Mouse (Mus musculus): ENCODE results near the gene Ctnnb1.
A peak's percentile ranks its signal among the peaks of the same experiment; 100 is the strongest.
"Not testable (repeated sequence)": the region's sequence is repeated elsewhere in the genome, so short reads cannot be mapped to it uniquely, and the experiment has no call there.

Ctnnb1 gene

GRCm38 (mm10) chr9:120929081-120929480 lies at the start of gene Ctnnb1:
Gene Ctnnb1, plus strand, starts transcription at chr9:120929216.
- DNase-seq (ENCODE audit: low read depth): no peak

- DNase-seq (ENCODE audit: low read depth): no peak
These were observed 48.7 kb upstream of the Ctnnb1 start for GRCm38 (mm10) chr9:120880286-120880685.

GRCm38 (mm10) chr9:120881121-120881520 lies 47.9 kb upstream of the Ctnnb1 start:
- DNase-seq (ENCODE audit: low read depth): no peak

- no peak for DNase-seq (ENCODE audit: low read depth)
These were observed 47.2 kb upstream of the Ctnnb1 start for GRCm38 (mm10) chr9:120881839-120882238.

- no peak for DNase-seq (ENCODE audit: low read depth)
These were observed 44.3 kb upstream of the Ctnnb1 start for GRCm38 (mm10) chr9:120884726-120885125.

- no peak for DNase-seq (ENCODE audit: low read depth)
These were observed 41.4 kb upstream of the Ctnnb1 start for GRCm38 (mm10) chr9:120887631-120888030.

GRCm38 (mm10) chr9:120893435-120893834 lies 35.6 kb upstream of the Ctnnb1 start:
- no peak for DNase-seq (ENCODE audit: low read depth)

- DNase-seq (ENCODE audit: low read depth): no peak
These were observed 35.0 kb upstream of the Ctnnb1 start for GRCm38 (mm10) chr9:120893971-120894370.

GRCm38 (mm10) chr9:120894376-120894775 lies 34.6 kb upstream of the Ctnnb1 start:
- no peak for DNase-seq (ENCODE audit: low read depth)

GRCm38 (mm10) chr9:120896502-120896901 lies 32.5 kb upstream of the Ctnnb1 start:
- no peak for DNase-seq (ENCODE audit: low read depth)

- no peak for DNase-seq (ENCODE audit: low read depth)
These were observed 31.7 kb upstream of the Ctnnb1 start for GRCm38 (mm10) chr9:120897269-120897668.

- DNase-seq (ENCODE audit: low read depth): no peak
These were observed 29.2 kb upstream of the Ctnnb1 start for GRCm38 (mm10) chr9:120899833-120900232.

GRCm38 (mm10) chr9:120900338-120901274 lies 28.4 kb upstream of the Ctnnb1 start:
- no peak for DNase-seq (ENCODE audit: low read depth)

GRCm38 (mm10) chr9:120902562-120902961 lies 26.5 kb upstream of the Ctnnb1 start:
- no peak for DNase-seq (ENCODE audit: low read depth)

- no peak for DNase-seq (ENCODE audit: low read depth)
These were observed 20.6 kb upstream of the Ctnnb1 start for GRCm38 (mm10) chr9:120908461-120908860.

- no peak for DNase-seq (ENCODE audit: low read depth)
These were observed 15.9 kb upstream of the Ctnnb1 start for GRCm38 (mm10) chr9:120913152-120913551.

GRCm38 (mm10) chr9:120914429-120914828 lies 14.6 kb upstream of the Ctnnb1 start:
- DNase-seq (ENCODE audit: low read depth): no peak

- DNase-seq (ENCODE audit: low read depth): peak; percentile 68
These were observed 14.0 kb upstream of the Ctnnb1 start for GRCm38 (mm10) chr9:120914877-120915459.

GRCm38 (mm10) chr9:120917619-120918018 lies 11.4 kb upstream of the Ctnnb1 start:
- not testable (repeated sequence) for DNase-seq (ENCODE audit: low read depth)

GRCm38 (mm10) chr9:120918211-120918610 lies 10.8 kb upstream of the Ctnnb1 start:
- no peak for DNase-seq (ENCODE audit: low read depth)

- no peak for DNase-seq (ENCODE audit: low read depth)
These were observed 10.4 kb upstream of the Ctnnb1 start for GRCm38 (mm10) chr9:120918642-120919041.

- no peak for DNase-seq (ENCODE audit: low read depth)
These were observed 9.9 kb upstream of the Ctnnb1 start for GRCm38 (mm10) chr9:120919130-120919529.

GRCm38 (mm10) chr9:120926126-120926525 lies 2.9 kb upstream of the Ctnnb1 start:
- no peak for DNase-seq (ENCODE audit: low read depth)
